Mouse (Mus musculus): ENCODE results near the gene Kcnb1. TPM values are rescaled to one million over a fixed set of nuclear protein-coding genes. Genes with fewer than 3 reads are reported as not detected.
A peak's percentile ranks its signal among the peaks of the same experiment; 100 is the strongest.

Kcnb1 gene
- polyA plus RNA-seq, 1 experiment from 2014 or later = 0.37 TPM

DNA sequence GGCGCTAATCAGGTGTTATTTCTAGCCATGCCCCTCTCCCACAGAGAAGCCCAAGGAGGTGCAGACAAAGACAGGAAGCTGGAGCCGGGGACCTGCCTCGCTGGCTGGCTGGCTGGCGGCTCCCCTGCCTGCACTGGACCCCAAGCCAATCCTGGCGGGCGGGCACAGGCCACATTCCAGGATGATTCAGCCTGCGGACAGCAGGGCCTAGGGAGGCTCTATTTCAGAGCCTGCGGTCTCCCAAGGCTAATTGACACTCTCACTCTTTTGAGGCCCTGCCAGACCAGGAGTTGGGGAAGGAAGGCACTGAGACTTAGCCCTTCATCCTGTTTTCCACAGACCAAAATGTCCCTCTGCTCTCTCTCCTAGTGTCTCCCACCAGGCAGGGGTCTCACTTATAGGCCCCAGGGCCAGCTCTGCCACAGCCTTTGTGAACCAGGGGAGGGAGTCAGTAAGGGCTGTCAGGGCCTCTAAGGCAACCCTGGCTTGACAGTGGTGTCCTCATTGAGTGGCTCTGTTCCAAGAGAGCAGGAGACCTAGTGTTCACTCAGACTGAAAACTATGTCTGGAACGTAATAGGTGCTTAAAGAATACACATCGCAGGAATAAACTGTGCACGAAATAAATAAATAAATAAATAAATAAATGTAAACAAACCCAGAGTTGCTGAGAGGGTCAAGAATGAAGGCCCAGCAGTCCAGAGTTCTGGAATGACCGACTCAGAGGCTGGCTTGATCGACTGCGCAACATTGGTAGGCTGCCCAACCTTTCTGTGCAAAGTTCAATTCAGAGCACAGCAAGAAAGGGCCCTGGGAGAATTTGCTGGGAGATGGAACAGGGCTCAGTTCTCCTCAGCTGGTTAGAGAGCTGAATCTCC lies 42.4 kb upstream of the Kcnb1 start:
- peak overlapping the region; percentile 51; the same call in 1 of the 2 replicates for H3K27ac ChIP-seq (ENCODE audit: low read depth)
- H3K4me3 ChIP-seq (ENCODE audit: low read depth, low read length) = no peak overlapping the region
- ATAC-seq (ENCODE audit: insufficient read depth) (peak; percentile 45), DNase-seq (peak; percentile 57)
- TF ChIP-seq CTCF (IDR thresholded peaks at IDR 0.05; ENCODE audit: low read depth) = no peak
- WGBS = 56% methylated on average over 14 of the region's 14 CpGs
- no peaks in the 10 kb centered on the region for H3K9me3 ChIP-seq (ENCODE audit: low read depth, low read length)
- H3K9ac ChIP-seq = no peak overlapping the region
- H3K36me3 ChIP-seq (ENCODE audit: insufficient read depth) = no peaks in the 10 kb centered on the region
- no peak overlapping the region for H3K4me2 ChIP-seq
- no peaks in the 10 kb centered on the region for H3K4me1 ChIP-seq (ENCODE audit: insufficient read depth)
- H3K27me3 ChIP-seq (ENCODE audit: insufficient read depth, low read length) = no peaks in the 10 kb centered on the region

DNA sequence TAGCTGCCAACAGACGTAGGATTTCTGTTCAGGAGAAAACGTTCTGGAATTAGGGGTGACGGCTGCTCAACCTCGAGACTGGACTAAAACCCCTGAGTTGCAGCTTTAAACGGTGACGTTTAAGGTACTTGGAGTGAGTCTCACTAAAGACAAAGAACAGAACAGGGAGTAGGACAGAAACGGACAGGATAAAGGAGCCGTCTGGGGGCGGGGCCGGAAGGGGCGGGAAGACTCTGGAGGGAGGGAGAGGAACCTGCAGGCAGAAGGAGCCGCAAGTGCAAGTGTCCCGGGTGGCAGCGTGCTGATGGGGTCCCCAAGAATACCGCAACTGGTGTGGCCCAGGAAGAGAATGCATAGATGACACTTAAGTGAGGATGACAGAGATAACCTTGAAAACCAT lies 40.6 kb upstream of the Kcnb1 start:
- Histone ChIP-seq H3K9ac (no peak overlapping the region), H3K4me1 (ENCODE audit: insufficient read depth) (no peaks in the 10 kb centered on the region), H3K36me3 (ENCODE audit: insufficient read depth) (no peaks in the 10 kb centered on the region), H3K27ac (ENCODE audit: low read depth) (no peak overlapping the region; the same call in 1 of the 2 replicates), H3K9me3 (ENCODE audit: low read depth, low read length) (no peaks in the 10 kb centered on the region), H3K4me3 (ENCODE audit: low read depth, low read length) (no peak overlapping the region), H3K4me2 (peak overlapping the region; percentile 34), H3K27me3 (ENCODE audit: insufficient read depth, low read length) (no peaks in the 10 kb centered on the region)
- WGBS = 20% methylated on average over 15 of the region's 15 CpGs
- DNase-seq (peak; percentile 27), ATAC-seq (ENCODE audit: insufficient read depth) (no peak)
- TF ChIP-seq CTCF (IDR thresholded peaks at IDR 0.05; ENCODE audit: low read depth) = no peak

DNA sequence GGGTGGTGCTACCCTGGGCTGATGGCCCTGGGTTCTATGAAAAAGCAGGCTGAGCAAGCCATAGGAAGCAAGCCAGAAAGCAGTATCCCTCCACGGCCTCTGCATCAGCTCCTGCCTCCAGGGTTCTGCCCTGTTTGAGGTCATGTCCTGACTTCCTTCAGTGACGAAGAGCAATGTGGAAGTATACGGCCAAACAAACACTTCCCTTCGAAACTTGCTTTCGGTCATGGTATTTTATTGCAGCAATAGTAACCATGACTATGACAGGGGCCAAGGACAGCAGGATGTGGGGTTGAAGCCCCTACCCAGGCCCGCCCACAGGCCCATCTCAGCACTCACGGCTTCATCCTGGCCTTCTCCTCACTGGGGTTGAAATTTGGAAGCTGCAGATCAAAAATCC lies 35.0 kb upstream of the Kcnb1 start:
- H3K4me2 ChIP-seq = no peak overlapping the region
- no peaks in the 10 kb centered on the region for H3K4me1 ChIP-seq (ENCODE audit: insufficient read depth)
- DNase-seq = no peak
- no peak overlapping the region for H3K4me3 ChIP-seq (ENCODE audit: low read depth, low read length)
- no peak for ATAC-seq (ENCODE audit: insufficient read depth)
- no peaks in the 10 kb centered on the region; the same call in 1 of the 2 replicates for H3K36me3 ChIP-seq (ENCODE audit: insufficient read depth)
- TF ChIP-seq CTCF (IDR thresholded peaks at IDR 0.05; ENCODE audit: low read depth) = no peak
- H3K9ac ChIP-seq = no peak overlapping the region
- H3K27me3 ChIP-seq (ENCODE audit: insufficient read depth, low read length) = no peaks in the 10 kb centered on the region
- no peaks in the 10 kb centered on the region for H3K9me3 ChIP-seq (ENCODE audit: low read depth, low read length)
- no peak overlapping the region for H3K27ac ChIP-seq (ENCODE audit: low read depth)
- WGBS = 78% methylated on average over 7 of the region's 7 CpGs

DNA sequence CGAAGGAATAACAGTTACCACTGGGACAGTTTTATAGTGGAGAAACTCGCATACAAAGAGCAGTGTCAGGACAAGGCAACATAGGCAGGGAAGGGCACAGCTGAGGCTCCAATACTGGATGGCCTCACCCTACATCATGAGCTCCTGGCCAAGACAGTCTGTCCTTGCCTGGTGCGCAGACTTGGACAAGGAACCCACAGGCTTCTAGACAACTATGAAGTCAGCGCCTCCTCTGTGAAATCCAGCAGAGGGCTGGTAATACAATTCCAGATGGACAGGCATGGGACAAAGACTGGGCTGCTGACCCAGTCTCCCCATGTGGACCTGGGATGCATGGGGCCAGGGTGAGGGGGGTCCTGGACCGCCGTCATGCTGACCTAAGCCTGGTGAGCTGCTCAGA lies 34.2 kb upstream of the Kcnb1 start:
- no peaks in the 10 kb centered on the region; the same call in 1 of the 2 replicates for H3K36me3 ChIP-seq (ENCODE audit: insufficient read depth)
- no peak for ATAC-seq (ENCODE audit: insufficient read depth)
- H3K27me3 ChIP-seq (ENCODE audit: insufficient read depth, low read length) = no peaks in the 10 kb centered on the region
- no peak overlapping the region for H3K4me2 ChIP-seq
- H3K27ac ChIP-seq (ENCODE audit: low read depth) = no peak overlapping the region
- no peak overlapping the region for H3K4me3 ChIP-seq (ENCODE audit: low read depth, low read length)
- no peaks in the 10 kb centered on the region for H3K9me3 ChIP-seq (ENCODE audit: low read depth, low read length)
- no peak for DNase-seq
- 85% methylated on average over 6 of the region's 6 CpGs for WGBS
- no peaks in the 10 kb centered on the region for H3K4me1 ChIP-seq (ENCODE audit: insufficient read depth)
- TF ChIP-seq CTCF (IDR thresholded peaks at IDR 0.05; ENCODE audit: low read depth) = no peak
- H3K9ac ChIP-seq = no peak overlapping the region

DNA sequence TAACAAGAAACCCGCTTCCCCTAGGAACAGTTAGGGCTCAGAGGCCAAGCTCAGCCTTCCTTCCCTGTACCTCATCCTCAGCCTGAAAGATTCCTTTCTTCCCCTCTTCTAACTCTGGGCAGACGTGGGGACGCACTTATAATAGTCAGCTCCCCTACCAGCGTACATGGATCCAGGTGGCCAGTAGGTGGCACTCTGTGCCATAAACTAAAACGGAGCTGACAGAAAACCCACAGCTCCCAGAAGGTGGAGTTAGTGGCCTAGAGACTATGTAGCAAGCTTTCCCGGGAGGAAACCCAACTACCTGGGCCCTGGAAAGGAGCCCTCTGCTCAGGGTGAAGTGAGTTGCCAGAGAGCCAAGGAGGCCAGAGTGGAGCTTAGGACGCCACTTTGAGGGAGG lies 32.2 kb upstream of the Kcnb1 start:
- Histone ChIP-seq H3K36me3 (ENCODE audit: insufficient read depth) (no peaks in the 10 kb centered on the region; the same call in 1 of the 2 replicates), H3K27ac (ENCODE audit: low read depth) (no peak overlapping the region), H3K4me2 (no peak overlapping the region), H3K4me3 (ENCODE audit: low read depth, low read length) (no peak overlapping the region), H3K9me3 (ENCODE audit: low read depth, low read length) (no peaks in the 10 kb centered on the region), H3K9ac (no peak overlapping the region), H3K27me3 (ENCODE audit: insufficient read depth, low read length) (no peaks in the 10 kb centered on the region), H3K4me1 (ENCODE audit: insufficient read depth) (no peaks in the 10 kb centered on the region)
- DNase-seq (peak; percentile 93), ATAC-seq (ENCODE audit: insufficient read depth) (peak; percentile 57; the same call in 1 of the 2 replicates)
- WGBS = 20% methylated on average over 7 of the region's 7 CpGs
- peak; percentile 90 for TF ChIP-seq CTCF (IDR thresholded peaks at IDR 0.05; ENCODE audit: low read depth)

DNA sequence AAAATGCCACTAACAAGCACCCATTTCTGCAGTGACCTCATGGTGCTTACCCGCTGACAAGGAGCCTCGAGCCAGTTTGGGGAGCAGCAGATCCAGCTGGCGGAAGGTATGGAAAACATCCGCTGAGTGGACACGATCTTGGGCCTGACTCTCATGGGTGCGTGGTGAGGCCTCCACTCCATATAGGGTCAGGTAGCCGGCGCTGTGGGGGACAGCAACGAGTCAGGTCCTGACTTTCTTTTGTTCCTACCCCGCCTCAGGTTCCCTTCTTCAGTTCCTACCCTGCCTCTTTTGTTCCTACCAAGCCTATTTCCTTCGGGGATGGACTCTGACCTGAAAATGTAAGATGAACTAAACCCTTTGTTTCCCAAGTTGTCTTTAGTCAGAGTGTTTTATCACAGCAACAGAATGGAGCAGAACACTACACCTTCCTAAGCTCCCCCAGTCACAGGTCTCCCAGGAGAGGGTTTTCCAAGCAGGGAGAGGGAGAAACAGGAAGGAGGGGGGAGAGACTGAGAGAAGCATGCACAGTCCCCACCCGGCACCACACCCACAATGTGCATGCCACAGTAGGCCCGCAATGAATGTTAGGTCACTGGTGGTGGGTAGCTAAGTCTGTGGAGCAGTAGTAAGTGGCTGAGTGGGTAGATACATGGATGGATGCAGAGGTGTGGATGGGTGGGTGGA lies 31.3 kb upstream of the Kcnb1 start:
- H3K4me1 ChIP-seq (ENCODE audit: insufficient read depth) = no peaks in the 10 kb centered on the region
- no peak overlapping the region for H3K4me3 ChIP-seq (ENCODE audit: low read depth, low read length)
- no peak overlapping the region for H3K27ac ChIP-seq (ENCODE audit: low read depth)
- DNase-seq = no peak
- H3K27me3 ChIP-seq (ENCODE audit: insufficient read depth, low read length) = no peaks in the 10 kb centered on the region
- no peaks in the 10 kb centered on the region; the same call in 1 of the 2 replicates for H3K36me3 ChIP-seq (ENCODE audit: insufficient read depth)
- no peak overlapping the region for H3K9ac ChIP-seq
- TF ChIP-seq CTCF (IDR thresholded peaks at IDR 0.05; ENCODE audit: low read depth) = no peak
- ATAC-seq (ENCODE audit: insufficient read depth) = no peak
- no peaks in the 10 kb centered on the region for H3K9me3 ChIP-seq (ENCODE audit: low read depth, low read length)
- 84% methylated on average over 13 of the region's 13 CpGs for WGBS
- H3K4me2 ChIP-seq = no peak overlapping the region

DNA sequence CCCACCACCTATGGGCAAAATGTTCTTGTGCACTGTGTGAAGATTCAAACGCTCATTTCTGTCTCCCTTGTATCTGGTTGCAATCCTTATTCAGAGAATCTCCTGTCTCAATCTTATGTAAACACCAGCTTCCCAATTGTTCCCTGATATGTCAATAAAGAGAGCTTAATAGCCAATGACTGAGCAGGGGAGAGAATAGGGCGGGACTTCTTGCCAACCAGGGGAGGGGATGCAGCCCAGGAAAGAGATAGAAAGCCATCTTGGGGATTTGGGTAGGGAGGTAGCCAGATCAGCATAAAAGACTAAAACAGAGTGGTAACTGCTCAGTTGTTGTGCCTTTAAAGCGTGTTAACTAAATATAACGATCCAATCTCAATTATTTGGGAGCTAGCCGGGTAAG lies 30.8 kb upstream of the Kcnb1 start:
- no peak overlapping the region for H3K4me2 ChIP-seq
- ATAC-seq (ENCODE audit: insufficient read depth) (no peak), DNase-seq (no peak)
- TF ChIP-seq CTCF (IDR thresholded peaks at IDR 0.05; ENCODE audit: low read depth) = no peak
- H3K9ac ChIP-seq = no peak overlapping the region
- H3K4me1 ChIP-seq (ENCODE audit: insufficient read depth) = no peaks in the 10 kb centered on the region
- no peak overlapping the region for H3K4me3 ChIP-seq (ENCODE audit: low read depth, low read length)
- WGBS = 82% methylated on average over 5 of the region's 5 CpGs
- no peaks in the 10 kb centered on the region for H3K9me3 ChIP-seq (ENCODE audit: low read depth, low read length)
- no peaks in the 10 kb centered on the region for H3K27me3 ChIP-seq (ENCODE audit: insufficient read depth, low read length)
- no peak overlapping the region for H3K27ac ChIP-seq (ENCODE audit: low read depth)
- H3K36me3 ChIP-seq (ENCODE audit: insufficient read depth) = no peaks in the 10 kb centered on the region; the same call in 1 of the 2 replicates

Measured in lung, embryonic 14.5 days (tissue).